In the genomic region with DNA sequence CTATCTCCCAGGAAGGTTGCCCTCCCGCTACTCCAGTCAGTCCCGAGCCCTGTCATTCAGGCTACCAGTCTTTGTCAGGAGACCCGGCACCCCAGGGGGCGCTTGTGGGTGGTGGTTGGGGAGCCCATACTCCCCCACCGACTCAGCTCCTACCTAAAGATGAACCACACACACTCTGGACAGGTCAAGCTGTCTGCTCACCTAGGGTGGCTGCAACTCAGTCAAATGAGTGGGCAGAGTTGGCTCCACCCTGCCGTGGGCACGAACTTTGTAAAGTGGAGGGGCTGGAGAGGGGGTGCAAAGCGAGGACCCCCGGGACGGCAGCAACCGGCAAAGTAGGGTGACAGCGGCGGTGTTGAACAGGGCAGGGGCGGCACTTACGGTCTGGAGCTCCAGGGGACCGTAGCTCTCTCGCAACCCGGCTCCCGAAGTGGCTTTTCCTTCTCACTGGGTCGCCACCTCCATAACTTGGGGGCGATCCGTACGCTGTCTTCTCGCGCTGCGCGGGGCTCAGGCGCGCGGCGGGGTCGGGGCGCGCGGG, we compare ENCODE assay signal across 8 mouse cellular contexts. TPM values are rescaled to one million over a fixed set of nuclear protein-coding genes. Genes with fewer than 3 reads are reported as not detected.
A peak's percentile ranks its signal among the peaks of the same experiment; 100 is the strongest.
DNase-seq lines count a peak whose midpoint lies in the region; ATAC-seq and TF ChIP-seq lines count a peak whose summit lies in the region.

No protein-coding gene starts in this region.

- no peak for TF ChIP-seq CTCF in lung, adult 2 months (IDR thresholded peaks at IDR 0.05; ENCODE audit: insufficient read depth, low read length)
- 0 out of 2 replicates have a peak, but pooled peaks have one; percentile 31 for TF ChIP-seq CTCF in thymus, adult 2 months (IDR thresholded peaks at IDR 0.05; ENCODE audit: borderline replicate concordance, control insufficient read depth, extremely low read depth, insufficient read depth, low read length, poor library complexity)

- 0 out of 2 replicates have a peak, but pooled peaks have one; percentile 3 for TF ChIP-seq POLR2A in lung, adult 2 months (IDR thresholded peaks at IDR 0.05; ENCODE audit: borderline replicate concordance, extremely low read depth, low read depth, low read length)
- no peak for TF ChIP-seq POLR2A in thymus, adult 2 months (IDR thresholded peaks at IDR 0.05; ENCODE audit: control insufficient read depth, extremely low read depth, insufficient read depth, low read length, poor library complexity)

- H3K9me3 ChIP-seq in hindbrain, embryonic 12.5 days (replicated peaks) = no peaks in the 10 kb centered on the region

- H3K27me3 ChIP-seq in hindbrain, embryonic 12.5 days = peaks cover 85% of the 10 kb centered on the region
- H3K27me3 ChIP-seq in thymus, adult 2 months (ENCODE audit: control insufficient read depth, insufficient read depth, low read length) = no peaks in the 10 kb centered on the region

- peak; percentile 31 for DNase-seq in adrenal gland, adult 2 months
- no peak for DNase-seq in adrenal gland, postnatal 36 days
- DNase-seq in lung, adult 2 months = peak; percentile 54
- DNase-seq in lung, adult 18-20 months = no peak
- peak; percentile 55 for DNase-seq in lung, postnatal 10 days
- DNase-seq in thymus, adult 2 months = peak; percentile 88

- H3K4me3 ChIP-seq in lung, adult 2 months (replicated peaks; ENCODE audit: extremely low read depth, low read depth, low read length) = peak overlapping the region; percentile 97
- peak overlapping the region; percentile 77 for H3K4me3 ChIP-seq in hindbrain, embryonic 12.5 days
- peak overlapping the region; percentile 80 for H3K4me3 ChIP-seq in thymus, adult 2 months (ENCODE audit: control insufficient read depth, insufficient read depth, low read length)

- H3K4me1 ChIP-seq in lung, adult 2 months (ENCODE audit: control insufficient read depth, insufficient read depth, low read length) = peaks cover 12% of the 10 kb centered on the region
- H3K4me1 ChIP-seq in hindbrain, embryonic 12.5 days = peaks cover 70% of the 10 kb centered on the region
- H3K4me1 ChIP-seq in thymus, adult 2 months (replicated peaks; ENCODE audit: control insufficient read depth, insufficient read depth, low read length) = peaks cover 53% of the 10 kb centered on the region

- no peaks in the 10 kb centered on the region for H3K36me3 ChIP-seq in hindbrain, embryonic 12.5 days
- no peaks in the 10 kb centered on the region for H3K36me3 ChIP-seq in thymus, adult 2 months (ENCODE audit: control insufficient read depth, insufficient read depth, low read length)

- H3K9ac ChIP-seq in hindbrain, embryonic 12.5 days = peak overlapping the region; percentile 88

- H3K27ac ChIP-seq in hindbrain, embryonic 12.5 days = peak overlapping the region; percentile 96
- H3K27ac ChIP-seq in thymus, adult 2 months (ENCODE audit: control insufficient read depth, insufficient read depth, low read length) = peak overlapping the region; percentile 8

- H3K4me2 ChIP-seq in hindbrain, embryonic 12.5 days (replicated peaks) = peak overlapping the region; percentile 92

- 4% methylated on average over 35 of the region's 35 CpGs for WGBS in lung, adult 2 months
- WGBS in hindbrain, embryonic 12.5 days = 2% methylated on average over 35 of the region's 35 CpGs
- WGBS in thymus, adult 2 months = under 1% methylated on average over 35 of the region's 35 CpGs

- peak; percentile 15 for ATAC-seq in hindbrain, embryonic 12.5 days (ENCODE audit: low FRiP score)
- no peak for ATAC-seq in granulocyte monocyte progenitor cell, adult 5-6 weeks (replicated peaks; ENCODE audit: poor library complexity, severe bottlenecking)

RNA-seq across cellular contexts. Expression of a gene that starts 21.4 kb away (rescaled TPM):
- total RNA-seq in adrenal gland, adult 2 months (2021) = 10 to 100 TPM; 13.9 to 16.2 TPM
- 19.3 and 20.3 TPM in 2 replicates for polyA plus RNA-seq in adrenal gland, adult 2 months (2012; rRNA removed)
- total RNA-seq in adrenal gland, postnatal 36 days (2021) = 10 to 100 TPM in 1 of 2 experiments, 1 to 10 TPM in 1; 8.7 to 13.7 TPM
- polyA plus RNA-seq in lung, adult 2 months (2012; rRNA removed) = 40.0 and 45.7 TPM in 2 replicates
- polyA plus RNA-seq in hindbrain, embryonic 12.5 days (2016; fragmentation: Nextera tagmentation; extraction: Ambion mirVana) = 17.1 and 17.3 TPM in 2 replicates
- 62.3 and 76.8 TPM in 2 replicates for polyA plus RNA-seq in thymus, adult 2 months (2012; rRNA removed)
- total RNA-seq in granulocyte monocyte progenitor cell, adult 5-6 weeks (2014; fragmentation: Nextera tagmentation) = 35.4 and 37.7 TPM in 2 replicates
- total RNA-seq in granulocyte monocyte progenitor cell, adult 5-6 weeks (2017) = 8.3 and 16.0 TPM in 2 replicates

RNA-seq across cellular contexts. Expression of a gene that starts 55.0 kb away (rescaled TPM):
- total RNA-seq in adrenal gland, adult 2 months (2021) = not detected
- not detected in 2 replicates for polyA plus RNA-seq in adrenal gland, adult 2 months (2012; rRNA removed)
- not detected for total RNA-seq in adrenal gland, postnatal 36 days (2021)
- polyA plus RNA-seq in lung, adult 2 months (2012; rRNA removed) = not detected in 2 replicates
- not detected in 2 replicates for polyA plus RNA-seq in hindbrain, embryonic 12.5 days (2016; fragmentation: Nextera tagmentation; extraction: Ambion mirVana)
- 0.20 and 0.42 TPM in 2 replicates for polyA plus RNA-seq in thymus, adult 2 months (2012; rRNA removed)
- total RNA-seq in granulocyte monocyte progenitor cell, adult 5-6 weeks (2014; fragmentation: Nextera tagmentation) = not detected in 2 replicates
- not detected in 2 replicates for total RNA-seq in granulocyte monocyte progenitor cell, adult 5-6 weeks (2017)

Comparison
In these comparisons a context has a peak if more than half of its experiments do, and no peak if none do; other contexts are left out.
1. DNase-seq: peak in adrenal gland, adult 2 months (single experiment), lung, adult 2 months (single experiment), lung, postnatal 10 days (single experiment) and thymus, adult 2 months (single experiment); none in adrenal gland, postnatal 36 days (0 of 2) and lung, adult 18-20 months (0 of 2).
2. Peak in every context shown above with its lines, with median percentiles within 50 percentile points of each other: H3K4me3 ChIP-seq.